Mouse (Mus musculus): ENCODE results near the gene Prkag2.

The Prkag2 gene

DNA sequence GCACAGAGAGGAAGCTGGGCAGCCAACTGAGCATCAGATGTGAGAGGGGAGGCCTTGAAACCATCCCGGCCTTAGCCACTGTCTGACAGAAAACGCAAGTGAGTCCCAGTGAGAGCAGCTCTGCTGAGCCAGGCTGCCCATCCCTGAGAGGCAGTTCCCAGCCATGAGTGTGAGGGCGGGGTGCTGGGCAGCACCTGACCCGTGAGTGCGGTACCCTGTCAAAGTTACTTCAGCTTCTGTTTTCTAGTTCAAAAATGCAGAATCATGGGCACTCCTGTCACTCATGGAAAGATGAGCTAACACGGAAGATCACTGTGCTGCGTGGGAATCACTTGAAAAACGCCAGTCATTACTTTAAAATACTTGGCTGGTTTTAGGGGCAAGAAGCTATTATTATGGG lies 49.6 kb downstream of the Prkag2 start:
- DNase-seq (ENCODE audit: low read depth in 1 of 2, low spot score in 2 of 2): no peak

DNA sequence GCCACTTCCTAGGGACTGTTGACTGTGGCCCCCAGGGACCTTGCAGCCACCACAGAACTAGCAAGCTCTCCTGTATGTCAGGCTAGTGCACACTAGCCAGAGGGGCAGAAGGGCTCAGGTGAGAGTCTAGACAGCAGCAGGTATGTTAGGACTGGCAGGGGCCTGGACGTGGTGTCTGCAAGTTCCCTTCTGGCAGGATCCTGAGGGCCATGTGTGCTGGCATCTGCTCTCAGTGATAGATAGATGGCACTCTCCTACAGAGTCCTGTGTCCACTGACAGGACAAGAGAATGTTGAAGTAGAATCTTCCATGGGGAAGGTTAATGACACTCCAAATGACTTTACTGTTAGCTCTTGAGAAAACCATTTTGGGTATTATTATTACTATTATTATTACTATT lies 52.8 kb downstream of the Prkag2 start:
- no peak for DNase-seq (ENCODE audit: low read depth in 1 of 2, low spot score in 2 of 2)

DNA sequence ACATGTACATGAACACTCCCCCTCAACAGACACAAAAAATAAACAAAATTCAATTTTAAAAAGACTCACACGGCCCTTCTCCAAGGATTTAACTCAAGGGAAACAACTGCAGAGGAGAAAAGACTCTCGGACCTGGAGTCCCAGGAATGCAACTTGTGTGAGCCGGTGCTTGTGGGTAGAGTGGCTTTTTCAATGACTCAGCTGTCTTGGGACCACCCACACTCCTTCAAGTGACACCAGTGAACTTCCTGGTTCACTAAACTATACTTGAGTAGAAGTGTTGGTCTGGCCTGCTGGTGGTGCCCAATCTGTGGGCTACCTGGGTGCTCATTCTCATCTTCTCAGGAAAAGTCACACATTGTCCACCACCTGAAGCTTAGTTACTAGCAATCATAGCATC lies 53.7 kb downstream of the Prkag2 start:
- DNase-seq (ENCODE audit: low read depth in 1 of 2, low spot score in 2 of 2): no peak

DNA sequence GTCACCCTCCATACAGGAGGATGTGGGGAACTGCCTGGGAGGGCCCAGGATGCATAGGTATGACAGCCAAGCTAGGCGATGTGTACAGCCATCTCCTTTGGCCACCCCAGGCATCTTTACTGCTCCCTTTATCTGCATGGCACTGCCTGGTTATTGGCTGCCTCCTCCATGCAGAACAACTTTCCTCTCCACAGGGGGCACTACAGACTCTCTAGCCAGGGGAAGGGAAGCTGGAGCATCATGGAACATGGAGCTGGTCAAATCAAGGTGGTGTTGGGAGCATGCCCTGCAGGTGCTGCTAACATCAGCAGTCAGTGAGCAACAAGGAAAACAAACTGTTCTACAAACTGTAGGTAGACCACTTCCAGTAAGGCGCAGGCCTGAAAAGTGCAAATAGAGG lies 56.4 kb downstream of the Prkag2 start:
- DNase-seq (ENCODE audit: low read depth in 1 of 2, low spot score in 2 of 2): no peak

DNA sequence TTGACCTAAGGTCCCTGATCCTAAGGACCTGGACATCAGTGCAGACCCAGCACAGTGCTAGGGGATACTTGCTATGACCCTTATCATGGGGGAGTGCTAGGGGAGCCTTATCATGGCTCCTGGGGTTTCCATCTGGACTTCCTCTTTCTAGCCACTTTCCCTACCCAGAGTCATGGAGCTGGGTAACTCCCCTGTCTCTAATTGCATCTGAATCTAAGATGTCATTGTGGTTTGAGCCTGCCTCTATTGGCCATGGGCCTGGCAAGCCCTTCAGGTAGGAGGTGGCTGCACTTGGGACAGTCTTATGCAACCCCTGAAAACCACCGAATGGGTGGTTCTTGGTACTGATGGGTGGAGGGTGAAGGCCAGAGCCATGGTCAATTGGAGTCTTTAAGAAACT lies 58.5 kb downstream of the Prkag2 start:
- DNase-seq (ENCODE audit: low read depth in 1 of 2, low spot score in 2 of 2): peak; percentile 28 to 32

DNA sequence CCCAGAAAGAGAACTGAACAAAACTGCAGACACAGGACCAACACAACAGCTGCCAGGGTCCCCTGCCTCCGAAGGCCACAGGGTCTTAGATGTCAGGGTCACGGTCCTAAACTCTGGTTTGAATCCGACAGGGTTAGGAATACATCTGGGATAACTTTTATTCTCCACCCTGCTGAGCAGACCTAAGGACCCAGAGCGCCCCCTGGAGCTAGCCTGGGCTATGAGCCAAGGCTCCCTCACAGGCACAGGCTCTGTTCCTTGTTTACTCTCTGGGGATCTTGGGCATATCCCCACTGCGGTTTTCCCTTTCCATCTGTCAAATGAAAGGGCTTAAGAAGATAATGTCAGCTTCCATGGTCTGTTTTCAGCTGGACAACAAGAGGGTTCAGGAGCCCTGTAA lies 59.1 kb downstream of the Prkag2 start:
- no peak for DNase-seq (ENCODE audit: low read depth in 1 of 2, low spot score in 2 of 2)

DNA sequence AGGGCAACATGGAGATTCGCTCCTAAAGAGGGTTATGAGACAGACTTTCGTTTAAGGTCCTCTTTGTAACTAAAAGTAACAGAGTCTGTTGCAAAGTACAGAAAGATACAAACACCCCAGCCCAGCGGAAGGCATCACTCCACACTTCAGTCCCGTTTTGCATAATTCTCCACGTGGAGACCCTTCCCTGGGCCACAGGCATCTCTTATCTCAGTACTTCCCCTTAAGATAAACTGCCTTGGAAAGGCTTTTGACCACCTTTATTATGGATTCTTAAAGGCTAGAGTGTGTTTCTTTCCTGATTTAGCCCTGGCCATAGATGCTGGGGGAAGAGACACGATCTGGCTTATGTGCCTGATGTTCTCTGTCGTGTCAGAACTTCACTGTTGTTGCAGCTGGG lies 59.5 kb downstream of the Prkag2 start:
- DNase-seq (ENCODE audit: low read depth in 1 of 2, low spot score in 2 of 2): no peak

DNA sequence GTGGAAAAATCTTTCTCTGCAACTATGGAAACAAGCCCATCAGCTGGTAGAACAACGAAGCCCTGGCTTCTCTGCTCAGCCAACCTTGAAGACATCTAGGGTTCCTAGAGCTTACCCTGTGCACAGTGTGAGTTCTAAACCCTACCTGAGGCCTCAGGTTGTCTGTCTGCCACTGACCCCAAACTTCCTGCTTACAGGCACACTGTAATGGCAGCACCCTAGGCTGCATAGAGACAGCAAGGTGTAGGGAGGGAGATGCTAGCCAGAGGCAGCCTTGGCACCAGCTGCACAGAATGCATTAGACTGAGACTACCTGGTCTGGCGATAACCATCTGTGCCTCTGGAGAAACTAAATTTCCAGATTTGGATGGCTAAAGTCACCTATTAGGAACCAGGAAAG lies 61.6 kb downstream of the Prkag2 start:
- no peak for DNase-seq (ENCODE audit: low read depth in 1 of 2, low spot score in 2 of 2)

DNA sequence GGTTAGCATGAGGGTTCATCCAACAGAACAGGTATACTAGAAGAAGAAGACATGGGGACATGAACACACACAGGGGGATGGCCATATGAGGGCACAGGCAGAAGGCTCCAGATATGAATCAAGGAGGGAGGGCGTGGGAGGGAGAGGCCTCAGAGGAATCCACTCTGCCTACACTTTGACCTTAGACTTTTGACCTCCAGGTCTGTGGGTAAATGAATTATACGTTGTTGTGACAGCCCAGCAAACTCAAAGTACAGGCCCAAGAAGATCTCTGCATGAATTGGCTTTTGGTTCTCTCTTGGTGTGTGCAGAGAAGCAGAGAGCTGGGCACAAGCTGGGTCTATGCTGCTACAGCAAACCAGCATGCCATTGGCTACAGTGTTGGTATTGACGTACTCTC lies 65.1 kb downstream of the Prkag2 start:
- DNase-seq (ENCODE audit: low read depth in 1 of 2, low spot score in 2 of 2): no peak

DNA sequence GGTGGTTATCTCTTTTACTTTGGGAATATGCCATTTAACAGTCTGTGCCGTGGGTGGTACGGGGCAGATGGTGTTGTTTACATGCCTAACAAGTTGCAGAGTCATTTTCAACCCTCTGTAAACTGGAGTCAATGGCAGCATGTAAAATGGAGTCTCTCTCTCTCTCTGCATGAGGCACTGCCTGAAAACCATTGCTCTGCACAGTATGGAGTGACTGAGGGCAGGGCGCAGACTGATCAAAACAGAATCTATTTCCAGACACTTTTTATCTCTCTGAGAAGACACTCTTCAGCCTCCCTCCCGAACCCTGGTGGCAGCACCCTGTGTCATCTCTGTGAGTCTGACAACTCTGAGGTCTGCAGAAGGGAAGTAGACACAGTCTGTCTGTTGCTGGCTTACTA lies 69.0 kb downstream of the Prkag2 start:
- DNase-seq (ENCODE audit: low read depth in 1 of 2, low spot score in 2 of 2): no peak

DNA sequence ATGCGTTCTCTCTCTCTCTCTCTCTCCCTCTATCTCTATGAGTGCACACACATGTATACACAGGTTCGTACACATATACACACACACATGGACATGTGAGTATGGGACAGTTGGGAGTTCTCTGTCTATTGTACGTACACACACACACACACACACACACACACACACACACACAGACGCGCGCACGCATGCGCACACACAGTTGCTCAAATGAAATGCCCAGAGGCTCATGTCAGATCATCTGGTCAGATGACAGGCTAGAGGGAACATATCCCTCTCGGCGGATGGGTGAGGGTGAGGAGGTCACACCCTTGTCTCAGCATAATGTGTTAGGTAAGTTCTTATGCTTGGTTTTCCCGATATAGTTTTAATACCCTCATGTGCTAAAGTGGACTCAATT lies 69.4 kb downstream of the Prkag2 start:
- no peak for DNase-seq (ENCODE audit: low read depth in 1 of 2, low spot score in 2 of 2)

DNA sequence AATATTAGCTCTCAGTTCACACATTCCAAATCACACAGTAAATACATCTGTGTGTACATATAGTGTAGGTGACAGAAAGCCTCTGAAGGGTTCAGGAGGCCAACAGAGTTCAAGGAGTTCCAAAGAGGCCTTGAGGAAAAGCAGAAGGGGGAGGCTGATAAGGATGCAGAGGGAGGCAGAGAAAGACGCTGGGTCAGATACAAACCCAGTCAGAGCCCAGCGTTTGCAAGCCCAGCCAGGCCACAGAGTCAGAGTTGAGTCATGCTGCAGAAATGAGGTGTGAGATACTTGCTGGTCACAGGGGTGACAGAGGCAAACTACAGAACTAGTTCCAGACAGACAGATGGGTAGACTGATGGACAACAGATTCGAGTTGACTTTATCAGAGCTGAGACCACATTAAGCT lies 70.2 kb downstream of the Prkag2 start:
- DNase-seq (ENCODE audit: low read depth in 1 of 2, low spot score in 2 of 2): no peak

DNA sequence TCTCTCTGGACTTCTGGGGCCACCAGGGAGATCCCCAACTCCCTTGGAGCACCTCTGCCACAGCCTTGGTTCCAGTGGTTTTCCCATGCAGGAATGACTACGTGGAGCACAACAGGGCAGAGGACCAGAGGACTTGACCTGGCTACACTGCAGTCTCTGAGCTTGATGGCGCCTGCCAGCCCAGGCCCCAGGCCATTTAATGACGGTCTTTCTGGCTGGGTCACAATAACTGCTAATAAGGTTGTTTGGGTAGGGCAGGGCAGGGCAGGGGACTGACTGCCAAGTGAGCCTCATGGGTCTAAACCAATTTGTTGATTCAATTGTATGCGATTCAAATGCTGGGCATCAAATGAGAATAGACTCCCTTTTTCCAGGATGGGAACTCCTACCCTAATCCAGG lies 72.8 kb downstream of the Prkag2 start:
- no peak for DNase-seq (ENCODE audit: low read depth in 1 of 2, low spot score in 2 of 2)

DNA sequence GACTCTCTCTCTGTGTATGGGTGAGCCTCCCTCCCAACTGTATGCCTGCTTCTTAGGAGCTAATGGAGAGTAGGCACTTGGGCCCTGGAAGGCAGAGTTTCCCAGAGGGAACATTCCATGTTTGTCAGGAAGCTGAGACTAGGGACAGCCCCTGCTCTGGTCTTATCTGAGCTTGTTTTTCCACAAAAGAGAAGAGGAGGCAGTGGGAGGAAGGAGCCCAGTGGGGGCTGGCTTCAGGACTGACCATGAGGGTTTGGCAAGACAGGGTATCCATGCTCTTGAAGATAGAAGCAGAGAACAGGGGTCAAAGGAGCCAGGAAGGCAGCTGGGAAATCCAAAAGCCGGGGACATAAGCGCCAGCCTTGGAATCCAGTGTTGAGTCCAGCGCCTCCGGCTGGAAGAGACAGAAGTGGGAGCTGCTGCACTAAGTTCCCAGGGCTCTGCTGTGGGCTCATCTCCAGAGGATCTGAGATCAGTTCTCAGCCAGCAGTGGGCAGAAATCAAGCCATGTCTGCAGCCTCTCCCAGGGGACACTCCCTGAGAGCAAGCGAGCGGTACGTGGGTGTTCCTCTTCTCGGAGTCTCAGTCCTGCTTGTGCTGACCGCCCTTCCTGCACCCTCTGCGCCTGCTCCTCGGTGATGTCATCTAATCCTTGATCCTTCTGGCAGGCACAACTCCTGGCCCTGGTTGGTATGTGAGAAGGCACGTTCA lies 75.0 kb downstream of the Prkag2 start:
- no peak for DNase-seq (ENCODE audit: low read depth in 1 of 2, low spot score in 2 of 2)

DNA sequence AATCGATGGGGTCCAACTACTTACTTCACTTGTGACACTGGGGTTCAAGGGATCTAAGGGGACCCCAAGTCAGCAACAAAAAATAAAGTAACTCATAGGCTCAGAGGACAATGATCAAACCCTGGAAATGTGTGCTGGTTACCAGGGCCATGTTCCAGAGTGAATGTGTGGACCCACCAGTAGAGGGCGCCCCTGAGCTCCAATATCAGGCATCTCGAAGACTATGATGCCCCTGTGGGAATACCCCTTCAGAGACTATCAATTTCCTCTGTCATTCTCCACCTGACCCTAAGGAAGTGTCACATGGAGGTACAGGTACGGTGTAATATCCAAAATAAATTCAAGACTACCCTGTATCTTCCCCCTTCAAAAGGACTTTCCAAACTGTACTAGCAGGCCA lies 77.5 kb downstream of the Prkag2 start:
- no peak for DNase-seq (ENCODE audit: low read depth in 1 of 2, low spot score in 2 of 2)

DNA sequence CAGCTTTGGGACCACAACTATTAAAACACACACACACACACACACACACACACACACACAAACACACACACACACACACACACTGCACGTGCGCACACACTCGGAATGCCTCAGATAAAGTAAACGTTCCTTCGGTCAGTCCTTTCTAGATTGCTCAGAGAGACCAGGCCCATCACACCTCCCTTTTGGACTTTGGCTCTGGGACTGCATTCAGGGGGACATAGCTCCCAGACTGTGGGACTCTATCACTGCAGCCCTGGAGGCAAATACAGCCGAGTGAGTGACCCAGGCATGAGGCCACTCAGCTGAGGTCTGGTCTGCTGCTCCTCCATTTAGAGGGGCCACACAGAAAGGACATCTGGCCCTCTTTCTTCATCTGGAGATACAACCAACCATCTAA lies 81.2 kb downstream of the Prkag2 start:
- no peak for DNase-seq (ENCODE audit: low read depth in 1 of 2, low spot score in 2 of 2)

DNA sequence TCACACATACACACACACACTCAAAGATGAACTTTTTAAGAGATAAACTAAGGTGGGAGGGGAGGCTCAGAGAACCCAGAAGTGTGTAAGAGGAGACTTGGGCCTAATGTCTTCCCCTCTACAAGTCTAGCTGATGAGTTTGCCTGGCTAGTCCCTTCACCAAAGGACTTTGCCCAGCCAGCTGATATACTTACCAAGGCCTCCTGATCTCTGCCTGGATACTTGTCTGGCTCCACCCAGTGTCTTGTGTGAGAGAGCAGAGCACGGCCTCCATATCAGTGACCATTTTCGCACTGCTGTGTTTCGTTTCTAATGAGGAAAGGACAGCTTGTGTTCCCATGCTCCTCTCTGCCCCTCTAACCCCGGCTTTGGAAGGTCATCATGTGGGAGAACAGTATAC lies 88.3 kb downstream of the Prkag2 start:
- no peak for DNase-seq (ENCODE audit: low read depth in 1 of 2, low spot score in 2 of 2)

DNA sequence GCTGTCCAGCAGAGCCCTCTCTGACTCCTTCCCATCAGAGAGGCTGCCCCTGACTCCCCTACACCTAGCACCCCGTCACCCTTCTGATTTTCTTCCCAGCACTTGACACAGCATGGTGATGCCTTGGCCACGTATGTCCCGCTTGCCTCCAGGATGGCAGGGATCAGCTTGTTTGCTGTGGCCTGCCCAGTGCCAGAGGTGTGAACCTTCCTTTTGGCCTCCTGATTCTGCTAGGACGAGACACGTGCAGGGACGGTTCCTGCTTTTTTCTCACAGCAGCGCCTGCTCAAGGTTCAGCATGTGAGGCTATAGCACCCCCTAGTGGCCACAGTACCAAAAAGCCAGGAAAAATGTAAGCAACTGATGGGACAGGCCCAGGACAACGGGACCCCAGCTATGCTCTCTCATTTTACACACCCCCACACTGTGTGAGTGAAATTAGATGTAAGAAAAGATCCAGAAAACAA lies 89.4 kb downstream of the Prkag2 start:
- peak; percentile 46 to 72 for DNase-seq (ENCODE audit: low read depth in 1 of 2, low spot score in 2 of 2)

DNA sequence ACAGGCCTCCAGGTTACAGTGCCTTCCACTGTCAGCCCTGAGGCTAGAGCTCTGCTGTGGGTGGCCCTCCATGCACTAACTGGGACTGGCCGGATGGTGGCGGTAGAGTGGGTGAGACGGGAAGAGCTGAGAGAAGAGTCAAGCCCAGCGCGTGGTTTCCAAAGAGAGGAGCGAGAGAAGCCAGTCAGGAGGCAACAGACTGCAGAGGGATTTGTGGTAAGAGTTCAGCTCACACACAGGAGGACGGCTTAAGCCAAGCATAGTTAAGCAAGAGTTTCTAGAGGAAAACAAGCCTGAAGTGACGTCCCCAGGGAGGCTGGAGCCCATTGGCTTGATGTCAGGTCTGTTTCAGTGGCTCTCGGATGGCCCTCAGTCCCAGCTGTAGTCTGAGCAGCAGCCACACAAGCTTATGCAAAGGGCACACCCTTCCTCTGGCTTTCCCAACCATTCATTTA lies 90.0 kb downstream of the Prkag2 start:
- peak; percentile 68 to 77 for DNase-seq (ENCODE audit: low read depth in 1 of 2, low spot score in 2 of 2)

DNA sequence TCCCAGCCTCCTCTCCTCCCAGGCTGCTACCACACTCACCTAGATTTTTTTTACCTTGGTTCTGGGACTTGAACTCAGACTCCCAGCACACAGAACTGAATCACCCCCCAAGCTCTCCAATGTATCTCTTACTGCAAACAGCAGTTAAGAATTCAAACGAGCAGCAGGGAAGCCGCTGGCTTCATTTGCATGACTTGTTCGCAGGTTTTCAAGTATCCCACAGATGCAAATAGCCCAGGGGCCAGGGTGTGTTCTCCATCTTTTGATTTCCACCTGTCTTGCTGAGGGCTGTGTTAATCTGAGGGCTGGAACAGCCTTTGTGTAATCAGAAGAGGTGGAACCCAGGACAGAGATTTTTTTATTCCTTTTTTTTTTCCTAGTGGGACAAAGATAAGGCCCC lies 90.7 kb downstream of the Prkag2 start:
- no peak for DNase-seq (ENCODE audit: low read depth in 1 of 2, low spot score in 2 of 2)

DNA sequence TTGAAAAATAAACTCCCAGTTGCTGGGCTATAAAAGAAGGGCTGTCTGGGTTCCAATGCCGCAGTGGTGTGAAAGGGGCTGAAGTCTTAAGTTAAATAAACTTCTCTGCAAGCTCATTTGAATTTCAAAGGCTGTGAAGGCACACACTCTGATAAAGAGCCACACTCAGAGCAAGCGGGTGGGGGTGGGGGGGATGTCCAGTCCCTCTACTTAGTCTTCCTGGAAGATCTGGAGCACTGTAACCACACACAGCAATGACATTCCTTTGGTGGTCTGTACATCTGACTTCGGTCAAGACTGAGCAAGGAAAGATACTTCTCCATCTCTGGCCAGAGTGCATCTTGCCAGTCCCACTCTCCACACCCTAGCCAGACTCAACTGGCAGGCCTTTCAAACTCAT lies 91.5 kb downstream of the Prkag2 start:
- no peak for DNase-seq (ENCODE audit: low read depth in 1 of 2, low spot score in 2 of 2)

DNA sequence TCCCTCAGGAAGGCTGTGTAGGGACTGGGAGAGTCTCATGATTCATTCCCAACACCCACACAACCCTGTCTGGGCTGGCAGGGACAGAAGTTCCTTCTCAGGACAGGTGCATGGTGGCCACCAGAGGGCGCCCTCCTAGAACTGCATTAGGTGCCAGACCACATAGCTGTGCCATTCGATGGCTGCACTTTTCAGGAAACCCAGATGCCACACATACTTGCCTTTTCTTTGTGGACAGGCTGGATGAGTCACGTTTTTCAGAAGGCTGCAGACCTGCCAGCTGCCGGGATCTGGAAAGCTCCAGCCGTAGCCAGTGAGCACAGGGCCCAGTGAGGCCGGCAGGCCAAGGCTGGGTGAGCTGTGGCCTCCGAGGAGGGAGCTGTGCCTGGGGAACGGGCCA lies 93.6 kb downstream of the Prkag2 start:
- DNase-seq (ENCODE audit: low read depth in 1 of 2, low spot score in 2 of 2): peak; percentile 33 to 62

DNA sequence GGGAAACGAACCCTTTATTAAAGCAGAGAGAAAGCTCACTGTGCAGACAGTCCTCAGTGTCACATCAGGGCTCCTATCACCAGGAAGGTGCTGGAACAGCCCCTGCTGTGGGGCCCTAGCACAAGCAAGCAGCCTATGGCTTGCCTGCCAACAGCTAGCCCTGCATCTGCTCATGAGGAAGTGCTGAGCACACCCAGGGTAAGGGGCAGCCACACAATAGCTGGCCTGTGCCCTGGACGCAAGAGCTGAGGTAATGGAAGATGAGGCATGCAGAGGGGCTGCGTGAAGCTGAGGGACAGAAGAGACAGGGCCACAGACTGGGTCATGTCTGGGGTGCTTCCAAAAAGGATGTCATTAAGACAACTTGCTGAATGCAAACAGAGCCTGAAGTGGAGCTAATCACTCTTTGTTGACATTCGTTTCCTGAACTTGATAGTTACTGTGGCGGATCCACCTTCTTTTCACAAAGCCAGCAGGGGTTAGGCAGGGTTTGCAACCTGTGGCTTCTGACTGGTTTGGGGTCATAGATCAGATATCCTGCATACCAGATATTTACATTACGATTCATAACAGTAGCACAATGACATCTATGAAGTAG lies 94.8 kb downstream of the Prkag2 start:
- no peak for DNase-seq (ENCODE audit: low read depth in 1 of 2, low spot score in 2 of 2)

Data from monocyte, adult 2 months (primary cell).